Mouse (Mus musculus): ENCODE results near the gene Dnal1. TPM values are rescaled to one million over a fixed set of nuclear protein-coding genes. Genes with fewer than 3 reads are reported as not detected.

Dnal1 gene
- polyA plus RNA-seq, 2 experiments: 6.4 to 15.1 TPM

- DNase-seq (ENCODE audit: low spot score): peak; percentile 30
- no peak overlapping the region for H3K4me3 ChIP-seq (replicated peaks; ENCODE audit: low read length)
- no peaks in the 10 kb centered on the region for H3K27me3 ChIP-seq (ENCODE audit: control insufficient read depth, insufficient read depth, low read length)
- H3K4me2 ChIP-seq (replicated peaks; ENCODE audit: low read depth, low read length, severe bottlenecking): no peak overlapping the region
- H3K9me3 ChIP-seq (ENCODE audit: control insufficient read depth, low read length): no peaks in the 10 kb centered on the region
- H3K4me1 ChIP-seq (ENCODE audit: control insufficient read depth, insufficient read depth, low read length): no peaks in the 10 kb centered on the region
- no peak for TF ChIP-seq POLR2A (IDR thresholded peaks at IDR 0.05; ENCODE audit: borderline replicate concordance, extremely low read depth, insufficient read depth, insufficient read length)
- WGBS: 68% methylated on average over 14 of the region's 14 CpGs
- ATAC-seq (ENCODE audit: low FRiP score, low read depth): peak; percentile 72
- H3K27ac ChIP-seq (replicated peaks; ENCODE audit: low read depth, low read length): no peak overlapping the region
- H3K9ac ChIP-seq (ENCODE audit: low read depth, low read length, severe bottlenecking): no peak overlapping the region
- peaks cover 24% of the 10 kb centered on the region for H3K36me3 ChIP-seq (ENCODE audit: control insufficient read depth, insufficient read depth, low read length)
Measured at GRCm38 (mm10) chr12:84142281-84143050, 28.3 kb downstream of the Dnal1 start.

DNA sequence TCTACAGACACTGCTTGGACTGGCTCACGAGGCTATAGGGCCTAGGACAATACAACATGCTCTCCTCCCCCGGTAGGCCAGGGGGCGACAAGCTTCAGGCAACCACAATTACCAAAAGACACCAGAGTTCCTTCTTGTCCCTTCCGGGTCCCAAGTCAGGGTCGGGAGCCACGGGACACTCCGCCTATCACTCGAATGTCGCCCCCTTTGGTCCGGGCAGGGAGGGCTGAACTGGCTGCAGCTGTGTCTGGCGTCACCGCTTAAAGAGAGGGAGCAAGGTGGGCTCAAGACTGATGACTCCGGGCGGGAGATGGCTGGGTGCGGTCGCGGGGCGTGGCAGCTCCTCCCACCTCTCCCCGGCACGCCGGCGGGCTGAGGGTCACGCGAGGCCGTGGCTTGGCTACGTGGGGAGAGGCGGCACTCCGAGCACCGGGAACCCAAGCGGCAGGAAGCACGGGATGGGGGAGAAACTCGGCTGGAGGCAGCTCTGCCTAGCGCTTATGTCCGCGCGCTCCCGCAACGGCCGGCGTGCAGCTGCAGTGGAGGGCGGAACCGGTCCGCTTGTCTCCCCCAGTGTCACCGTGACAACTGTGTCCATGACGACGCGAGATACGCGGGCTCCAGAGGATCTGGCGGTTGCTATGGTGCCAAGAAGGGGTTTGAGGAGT is 33.9 kb downstream of the Dnal1 start, which contains the start of gene Pnma1:
TSS of gene Pnma1 (minus strand) at position 536 of the 668 bp plus-strand sequence.
- Histone ChIP-seq H3K4me3 (replicated peaks; ENCODE audit: low read length) (peak within 1 kb of the TSS; percentile 47), H3K4me2 (replicated peaks; ENCODE audit: low read depth, low read length, severe bottlenecking) (peak within 1 kb of the TSS; percentile 80), H3K36me3 (ENCODE audit: control insufficient read depth, insufficient read depth, low read length) (peaks cover 35% of the 10 kb centered on the region), H3K4me1 (ENCODE audit: control insufficient read depth, insufficient read depth, low read length) (peaks cover 6% of the 10 kb centered on the region), H3K27ac (replicated peaks; ENCODE audit: low read depth, low read length) (no peak within 1 kb of the TSS), H3K9ac (ENCODE audit: low read depth, low read length, severe bottlenecking) (peak within 1 kb of the TSS; percentile 60), H3K9me3 (ENCODE audit: control insufficient read depth, low read length) (no peaks in the 10 kb centered on the region), H3K27me3 (ENCODE audit: control insufficient read depth, insufficient read depth, low read length) (no peaks in the 10 kb centered on the region)
- no peak for TF ChIP-seq POLR2A (IDR thresholded peaks at IDR 0.05; ENCODE audit: borderline replicate concordance, extremely low read depth, insufficient read depth, insufficient read length)
- ATAC-seq (ENCODE audit: low FRiP score, low read depth) (peak; percentile 75), DNase-seq (ENCODE audit: low spot score) (peak; percentile 76)
- 5% methylated on average over 28 of the region's 50 CpGs for WGBS

- Histone ChIP-seq H3K9me3 (ENCODE audit: control insufficient read depth, low read length) (no peaks in the 10 kb centered on the region), H3K4me2 (replicated peaks; ENCODE audit: low read depth, low read length, severe bottlenecking) (peak overlapping the region; percentile 80), H3K4me3 (replicated peaks; ENCODE audit: low read length) (peak overlapping the region; percentile 47), H3K9ac (ENCODE audit: low read depth, low read length, severe bottlenecking) (peak overlapping the region; percentile 60), H3K36me3 (ENCODE audit: control insufficient read depth, insufficient read depth, low read length) (peaks cover 38% of the 10 kb centered on the region), H3K4me1 (ENCODE audit: control insufficient read depth, insufficient read depth, low read length) (peaks cover 6% of the 10 kb centered on the region), H3K27me3 (ENCODE audit: control insufficient read depth, insufficient read depth, low read length) (no peaks in the 10 kb centered on the region), H3K27ac (replicated peaks; ENCODE audit: low read depth, low read length) (no peak overlapping the region)
- DNase-seq (ENCODE audit: low spot score): no peak
- ATAC-seq (ENCODE audit: low FRiP score, low read depth): no peak; the same call in 1 of the 2 replicates
- WGBS: 20% methylated on average over 10 of the region's 10 CpGs
- TF ChIP-seq POLR2A (IDR thresholded peaks at IDR 0.05; ENCODE audit: borderline replicate concordance, extremely low read depth, insufficient read depth, insufficient read length): no peak
Measured at GRCm38 (mm10) chr12:84148622-84149012, 34.5 kb downstream of the Dnal1 start.

DNA sequence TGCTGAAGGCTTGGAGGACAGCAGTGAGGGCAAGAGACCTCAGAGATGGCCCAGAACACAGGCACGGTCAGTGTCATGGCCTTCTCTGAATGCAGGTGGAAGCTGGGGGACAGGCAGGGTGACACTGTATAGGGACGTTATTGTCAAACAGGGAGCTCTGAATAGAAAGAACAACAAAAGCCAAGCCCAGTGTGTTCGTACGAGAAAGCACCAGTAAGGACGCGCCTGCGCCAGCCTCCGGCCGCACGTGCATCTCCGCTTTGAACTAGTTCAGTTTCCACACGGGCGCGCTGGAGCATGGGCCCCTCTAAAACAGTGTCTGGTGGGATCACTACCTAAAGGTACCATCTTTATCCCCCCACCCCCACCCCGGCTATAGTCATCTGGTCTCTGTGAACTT is 35.8 kb downstream of the Dnal1 start:
- no peak overlapping the region for H3K27ac ChIP-seq (replicated peaks; ENCODE audit: low read depth, low read length)
- no peaks in the 10 kb centered on the region for H3K27me3 ChIP-seq (ENCODE audit: control insufficient read depth, insufficient read depth, low read length)
- H3K36me3 ChIP-seq (ENCODE audit: control insufficient read depth, insufficient read depth, low read length): peaks cover 46% of the 10 kb centered on the region
- peaks cover 6% of the 10 kb centered on the region for H3K4me1 ChIP-seq (ENCODE audit: control insufficient read depth, insufficient read depth, low read length)
- WGBS: 87% methylated on average over 15 of the region's 15 CpGs
- H3K4me2 ChIP-seq (replicated peaks; ENCODE audit: low read depth, low read length, severe bottlenecking): no peak overlapping the region
- no peak overlapping the region for H3K4me3 ChIP-seq (replicated peaks; ENCODE audit: low read length)
- no peaks in the 10 kb centered on the region for H3K9me3 ChIP-seq (ENCODE audit: control insufficient read depth, low read length)
- DNase-seq (ENCODE audit: low spot score) (no peak), ATAC-seq (ENCODE audit: low FRiP score, low read depth) (no peak)
- no peak for TF ChIP-seq POLR2A (IDR thresholded peaks at IDR 0.05; ENCODE audit: borderline replicate concordance, extremely low read depth, insufficient read depth, insufficient read length)
- no peak overlapping the region for H3K9ac ChIP-seq (ENCODE audit: low read depth, low read length, severe bottlenecking)

DNA sequence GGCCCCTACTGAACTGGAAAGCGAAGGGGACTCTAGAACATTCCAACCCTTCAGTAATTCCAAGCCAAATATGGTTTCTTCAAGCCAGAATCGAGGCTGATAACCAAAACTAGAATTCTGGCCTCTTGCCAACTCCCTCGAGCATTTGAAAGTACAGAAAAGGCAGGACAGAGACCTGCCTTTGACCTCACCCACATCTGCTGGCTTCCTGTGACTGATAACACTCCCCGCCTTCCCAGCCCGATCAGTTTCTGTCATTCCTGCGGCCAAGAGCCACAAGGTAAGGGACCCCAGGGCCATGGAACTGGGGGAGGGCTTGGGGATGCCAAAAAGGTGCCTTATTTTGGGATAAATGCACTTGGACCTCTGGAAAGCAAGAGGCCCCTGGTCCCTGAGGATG is 36.8 kb downstream of the Dnal1 start:
- H3K27ac ChIP-seq (replicated peaks; ENCODE audit: low read depth, low read length): no peak overlapping the region
- H3K4me1 ChIP-seq (ENCODE audit: control insufficient read depth, insufficient read depth, low read length): peaks cover 6% of the 10 kb centered on the region
- peaks cover 51% of the 10 kb centered on the region for H3K36me3 ChIP-seq (ENCODE audit: control insufficient read depth, insufficient read depth, low read length)
- WGBS: 59% methylated on average over 6 of the region's 6 CpGs
- no peak for TF ChIP-seq POLR2A (IDR thresholded peaks at IDR 0.05; ENCODE audit: borderline replicate concordance, extremely low read depth, insufficient read depth, insufficient read length)
- no peak for ATAC-seq (ENCODE audit: low FRiP score, low read depth)
- no peak overlapping the region for H3K4me2 ChIP-seq (replicated peaks; ENCODE audit: low read depth, low read length, severe bottlenecking)
- H3K4me3 ChIP-seq (replicated peaks; ENCODE audit: low read length): no peak overlapping the region
- no peak overlapping the region for H3K9ac ChIP-seq (ENCODE audit: low read depth, low read length, severe bottlenecking)
- H3K9me3 ChIP-seq (ENCODE audit: control insufficient read depth, low read length): no peaks in the 10 kb centered on the region
- no peaks in the 10 kb centered on the region for H3K27me3 ChIP-seq (ENCODE audit: control insufficient read depth, insufficient read depth, low read length)
- no peak for DNase-seq (ENCODE audit: low spot score)

Measured in limb, embryonic 14.5 days (tissue).